Mouse (Mus musculus) spleen, adult 10 weeks (tissue): ENCODE results near the gene Syngr2. TPM values are rescaled to one million over a fixed set of nuclear protein-coding genes. Genes with fewer than 3 reads are reported as not detected.

Experiments used
- polyA plus RNA-seq: library from polyadenylated mRNA; stranded (reverse); fragments of 350-450 nt; fragmentation: Illumina TruSeq; extraction: RNeasy Lipid Tissue Mini Kit (QIAGEN cat#74804); gene quantifications from one replicate; pipeline ENCODE4 v1.2.3, GENCODE M21; 2015; ENCODE audit warnings: low replicate concordance; ENCODE audit not compliant: insufficient read depth

The Syngr2 gene
- polyA plus RNA-seq, result 92.3 TPM

GRCm38 (mm10) chr11:117809407-117810311 lies at the start of gene Syngr2, which contains the start of gene Gm20708:
Gene Syngr2, plus strand, starts transcription at chr11:117809668.
Gene Gm20708, plus strand, starts transcription at chr11:117809668.

GRCm38 (mm10) chr11:117781993-117782704 lies 27.3 kb upstream of the Syngr2 start, which contains the start of the genes Tmc8 and Tmc6:
Gene Tmc8, plus strand, starts transcription at chr11:117782076.
Gene Tmc6, minus strand, starts transcription at chr11:117782198.

GRCm38 (mm10) chr11:117797511-117798159 lies 11.8 kb upstream of the Syngr2 start, which contains the start of gene 6030468B19Rik:
Gene 6030468B19Rik, plus strand, starts transcription at chr11:117797660.

GRCm38 (mm10) chr11:117825333-117826101 lies 16.0 kb downstream of the Syngr2 start, which contains the start of the genes Afmid and Tk1:
Gene Afmid, plus strand, starts transcription at chr11:117825924.
Gene Tk1, minus strand, starts transcription at chr11:117826092.

GRCm38 (mm10) chr11:117848985-117849671 lies 39.7 kb downstream of the Syngr2 start, which contains the start of gene Birc5:
Gene Birc5, plus strand, starts transcription at chr11:117849251.

GRCm38 (mm10) chr11:117860601-117861000 lies 51.1 kb downstream of the Syngr2 start, which contains the start of gene Tmem235:
Gene Tmem235, plus strand, starts transcription at chr11:117860752.

Other genes with a start within 250 kb of the Syngr2 start
- 26.1 TPM for gene Tnrc6c, start 155.4 kb upstream of the Syngr2 start, polyA plus RNA-seq
- 9.9 TPM for gene Tmc8, start 27.6 kb upstream of the Syngr2 start, polyA plus RNA-seq
- gene Tmc6, start 27.5 kb upstream of the Syngr2 start, polyA plus RNA-seq, result 66.0 TPM
- 0.77 TPM for gene 6030468B19Rik, start 12.0 kb upstream of the Syngr2 start, polyA plus RNA-seq
- gene Gm20708, start within 50 bp of the Syngr2 start, polyA plus RNA-seq, result 9.4 TPM
- gene Afmid, start 16.3 kb downstream of the Syngr2 start, polyA plus RNA-seq, result 18.5 TPM
- 27.2 TPM for gene Tk1, start 16.4 kb downstream of the Syngr2 start, polyA plus RNA-seq
- 45.7 TPM for gene Birc5, start 39.6 kb downstream of the Syngr2 start, polyA plus RNA-seq
- gene Tmem235, start 51.1 kb downstream of the Syngr2 start, polyA plus RNA-seq, result not detected
- gene Tha1, start 63.8 kb downstream of the Syngr2 start, polyA plus RNA-seq, result 3.8 TPM
- 8.3 TPM for gene Socs3, start 160.4 kb downstream of the Syngr2 start, polyA plus RNA-seq
- 21.2 TPM for gene Pgs1, start 176.6 kb downstream of the Syngr2 start, polyA plus RNA-seq